Comparison of ENCODE assay signal across 16 mouse cellular contexts in the genomic region with DNA sequence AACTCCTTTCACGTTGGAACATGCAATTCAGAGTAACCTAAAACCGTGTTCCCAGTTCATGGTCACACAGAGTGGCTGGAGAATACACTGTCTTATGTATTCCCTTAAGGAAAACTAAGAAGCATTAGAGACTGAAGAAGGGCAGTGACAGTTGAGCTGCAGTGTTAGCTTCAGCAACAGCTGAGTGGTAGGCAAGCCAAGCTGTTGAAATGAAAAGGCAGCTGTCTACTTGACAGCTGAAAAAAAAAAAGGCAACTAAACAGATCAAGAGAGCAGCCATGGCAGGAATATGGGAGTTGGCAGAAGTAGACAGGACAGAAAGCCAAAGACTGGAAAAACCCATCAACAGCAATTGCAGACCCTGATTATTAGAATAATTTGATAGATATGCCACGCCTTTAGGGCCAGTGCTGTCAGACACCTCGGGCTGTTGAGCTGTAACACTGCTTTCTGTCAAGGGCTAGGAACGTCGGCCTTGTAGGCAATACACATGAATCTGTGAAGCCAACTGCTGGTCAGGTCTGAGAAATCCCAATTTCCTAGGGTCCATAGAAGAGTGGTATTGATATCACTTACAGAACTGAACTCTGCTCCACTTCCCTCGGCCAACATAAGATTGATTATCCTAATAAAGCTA. TPM values are rescaled to one million over a fixed set of nuclear protein-coding genes. Genes with fewer than 3 reads are reported as not detected.
DNase-seq lines count a peak whose midpoint lies in the region; ATAC-seq and TF ChIP-seq lines count a peak whose summit lies in the region.
"Had no signal": no experiment of that assay in that cellular context is flagged by ENCODE, and none has a peak within 500 bp of the region (broad histone marks: within the 10 kb centered on the region; RNA-seq: fewer than 3 reads in every experiment).

No protein-coding gene starts in this region.

- H3K36me3 ChIP-seq in lung, embryonic 15.5 days = no peaks in the 10 kb centered on the region
- no peaks in the 10 kb centered on the region for H3K36me3 ChIP-seq in heart, embryonic 13.5 days
- no peaks in the 10 kb centered on the region for H3K36me3 ChIP-seq in midbrain, embryonic 15.5 days (replicated peaks)
- H3K36me3 ChIP-seq: embryonic facial prominence, embryonic 13.5 days had no signal

- ATAC-seq in lung, embryonic 15.5 days (ENCODE audit: borderline replicate concordance, extremely low read depth, low FRiP score, low TSS enrichment) = peak; percentile 57
- no peak for ATAC-seq in heart, embryonic 13.5 days (ENCODE audit: extremely low read depth, insufficient number of reproducible peaks, low FRiP score, low TSS enrichment)
- no peak for ATAC-seq in midbrain, embryonic 15.5 days (replicated peaks)
- ATAC-seq in frontal cortex, adult (ENCODE audit: low TSS enrichment) = no peak
- ATAC-seq: Patski had no signal

- H3K9ac ChIP-seq in lung, embryonic 15.5 days = no peak overlapping the region
- H3K9ac ChIP-seq in heart, embryonic 13.5 days = no peak overlapping the region
- no peak overlapping the region for H3K9ac ChIP-seq in midbrain, embryonic 15.5 days
- H3K9ac ChIP-seq: embryonic facial prominence, embryonic 13.5 days had no signal

- no peaks in the 10 kb centered on the region for H3K9me3 ChIP-seq in lung, embryonic 15.5 days
- H3K9me3 ChIP-seq in heart, embryonic 13.5 days = no peaks in the 10 kb centered on the region
- H3K9me3 ChIP-seq in midbrain, embryonic 15.5 days = no peaks in the 10 kb centered on the region
- H3K9me3 ChIP-seq: embryonic facial prominence, embryonic 13.5 days had no signal

- no peak overlapping the region for H3K27ac ChIP-seq in lung, embryonic 15.5 days
- H3K27ac ChIP-seq in heart, embryonic 13.5 days (replicated peaks) = peak overlapping the region; percentile 68
- H3K27ac ChIP-seq in midbrain, embryonic 15.5 days = peak overlapping the region; percentile 86
- H3K27ac ChIP-seq: embryonic facial prominence, embryonic 13.5 days; stomach, postnatal 0 days had no signal

- DNase-seq in gastrocnemius, postnatal 10 days = peak; percentile 4
- no peak for DNase-seq in gastrocnemius, postnatal 14 days
- DNase-seq in lung, adult 2 months = no peak
- DNase-seq in frontal cortex, postnatal 14 days (ENCODE audit: low spot score in 2 of 2) = no peak
- DNase-seq: adrenal gland, adult 2 months; cerebellum, postnatal 14 days; kidney, adult 8-10 months; right cerebral cortex, postnatal 4 days had no signal

- H3K27me3 ChIP-seq in lung, embryonic 15.5 days = no peaks in the 10 kb centered on the region
- H3K27me3 ChIP-seq in heart, embryonic 13.5 days (replicated peaks) = no peaks in the 10 kb centered on the region
- H3K27me3 ChIP-seq in midbrain, embryonic 15.5 days (replicated peaks) = no peaks in the 10 kb centered on the region
- H3K27me3 ChIP-seq: embryonic facial prominence, embryonic 13.5 days had no signal

- WGBS in lung, embryonic 15.5 days = 61% methylated on average over 7 of the region's 7 CpGs
- 72% methylated on average over 7 of the region's 7 CpGs for WGBS in lung, adult 2 months
- WGBS in heart, embryonic 13.5 days = 36% methylated on average over 7 of the region's 7 CpGs
- WGBS in midbrain, embryonic 15.5 days = 76% methylated on average over 7 of the region's 7 CpGs

- intact Hi-C loops in gastrocnemius, postnatal 14 days (cut with DNase I; ENCODE audit: low total_unique reads) = no loop called here

- H3K4me1 ChIP-seq in lung, embryonic 15.5 days = 0 out of 2 replicates have a peak, but pooled peaks cover 3% of the 10 kb centered on the region
- no peaks in the 10 kb centered on the region for H3K4me1 ChIP-seq in lung, adult 2 months (ENCODE audit: control insufficient read depth, insufficient read depth, low read length)
- H3K4me1 ChIP-seq in heart, embryonic 13.5 days = peaks cover 12% of the 10 kb centered on the region
- H3K4me1 ChIP-seq in midbrain, embryonic 15.5 days = peaks cover 13% of the 10 kb centered on the region
- H3K4me1 ChIP-seq: embryonic facial prominence, embryonic 13.5 days had no signal

- TF ChIP-seq POLR2A in lung, adult 2 months (IDR thresholded peaks at IDR 0.05; ENCODE audit: borderline replicate concordance, extremely low read depth, low read depth, low read length) = no peak

- TF ChIP-seq CTCF in lung, adult 2 months (IDR thresholded peaks at IDR 0.05; ENCODE audit: insufficient read depth, low read length) = no peak

- no peak overlapping the region for H3K4me2 ChIP-seq in lung, embryonic 15.5 days
- H3K4me2 ChIP-seq in heart, embryonic 13.5 days = no peak overlapping the region
- H3K4me2 ChIP-seq in midbrain, embryonic 15.5 days = no peak overlapping the region
- H3K4me2 ChIP-seq: embryonic facial prominence, embryonic 13.5 days had no signal

- H3K4me3 ChIP-seq in lung, embryonic 15.5 days = no peak overlapping the region
- H3K4me3 ChIP-seq in lung, adult 2 months (replicated peaks; ENCODE audit: extremely low read depth, low read depth, low read length) = no peak overlapping the region
- H3K4me3 ChIP-seq in heart, embryonic 13.5 days = no peak overlapping the region
- H3K4me3 ChIP-seq in midbrain, embryonic 15.5 days = no peak overlapping the region
- H3K4me3 ChIP-seq: embryonic facial prominence, embryonic 13.5 days had no signal

RNA-seq across cellular contexts. Expression of a gene that starts 34.9 kb away (rescaled TPM):
- 1 to 10 TPM; 4.3 to 4.7 TPM for total RNA-seq in gastrocnemius, postnatal 10 days (2021)
- total RNA-seq in gastrocnemius, postnatal 14 days (2021) = 1 to 10 TPM; 1.5 to 2.5 TPM
- polyA plus RNA-seq in lung, embryonic 15.5 days (2015; fragmentation: Nextera tagmentation; extraction: Ambion mirVana) = 57.4 and 57.8 TPM in 2 replicates
- polyA plus RNA-seq in lung, adult 2 months (2012; rRNA removed) = 10.2 and 12.2 TPM in 2 replicates
- 69.2 and 80.4 TPM in 2 replicates for polyA plus RNA-seq in heart, embryonic 13.5 days (2015; fragmentation: Nextera tagmentation; extraction: Ambion mirVana)
- polyA plus RNA-seq in midbrain, embryonic 15.5 days (2015; fragmentation: Nextera tagmentation; extraction: Ambion mirVana) = 299 and 305 TPM in 2 replicates
- total RNA-seq: monocyte, adult 5-6 weeks had no signal
